Mouse (Mus musculus) liver, adult 2 months (tissue): ENCODE measurements around the gene Jagn1.

ENCODE experiments used
- CTCF ChIP-seq: fragments of 200-500 bp; IDR thresholded peaks from 2 replicates; pipeline ENCODE4 v1.5.1; 2011; ENCODE audit warnings: low read depth, low read length, control low read depth
- POLR2A ChIP-seq: fragments of 200-500 bp; IDR thresholded peaks from 2 replicates; pipeline ENCODE4 v1.6.1; 2011; ENCODE audit warnings: low read length, control low read depth; ENCODE audit not compliant: insufficient read depth; ENCODE audit errors: extremely low read depth

GRCm38 (mm10) chr6:113469021-113469420 lies 26.7 kb downstream of the Jagn1 start:
- TF ChIP-seq POLR2A (no peak), CTCF (peak; percentile 90)
